Mouse (Mus musculus): ENCODE data around the gene Bbof1.

The Bbof1 gene

GRCm38 (mm10) chr12:84468701-84469100 is 59.8 kb downstream of the Bbof1 start:
- peak; percentile 29 for DNase-seq (ENCODE audit: low spot score)

- no peak for DNase-seq (ENCODE audit: low spot score)
These were observed 70.1 kb downstream of the Bbof1 start for GRCm38 (mm10) chr12:84478937-84479336.

- no peak for DNase-seq (ENCODE audit: low spot score)
These were observed 72.4 kb downstream of the Bbof1 start for GRCm38 (mm10) chr12:84481251-84481650.

GRCm38 (mm10) chr12:84482778-84483585 is 74.1 kb downstream of the Bbof1 start:
- no peak for DNase-seq (ENCODE audit: low spot score)

- DNase-seq (ENCODE audit: low spot score), result peak; percentile 9
These were observed 78.6 kb downstream of the Bbof1 start for GRCm38 (mm10) chr12:84487324-84488056.

All from layer of hippocampus, adult 11-12 months (tissue).